Mouse (Mus musculus) brain, embryonic 14.5 days (tissue): ENCODE measurements around the gene Slco1a1. TPM values are rescaled to one million over a fixed set of nuclear protein-coding genes. Genes with fewer than 3 reads are reported as not detected.

Experiments used
- DNase-seq: peaks from one replicate; pipeline ENCODE4 v3.0.0-alpha.2; 2011; ENCODE audit warnings: low read depth
- CTCF ChIP-seq: fragments of 200-500 bp; IDR thresholded peaks from 2 replicates; pipeline ENCODE4 v1.5.1; 2012; ENCODE audit warnings: inconsistent platforms, mild to moderate bottlenecking, moderate library complexity, borderline replicate concordance; ENCODE audit not compliant: insufficient read depth, insufficient read length; ENCODE audit errors: extremely low read depth
- POLR2A ChIP-seq: fragments of 200-500 bp; IDR thresholded peaks from 2 replicates; pipeline ENCODE4 v1.6.1; 2012; ENCODE audit warnings: mild to moderate bottlenecking, inconsistent platforms, borderline replicate concordance; ENCODE audit not compliant: poor library complexity, insufficient read depth, insufficient read length, severe bottlenecking; ENCODE audit errors: extremely low read depth
- polyA plus RNA-seq: library from polyadenylated mRNA; depleted of rRNA; stranded (reverse); fragments of >200 nt; gene quantifications from 2 replicates; pipeline ENCODE4 v1.2.3, GENCODE M21; 2012; rRNA removed

Slco1a1 gene
- polyA plus RNA-seq, 1 experiment = not detected

DNA sequence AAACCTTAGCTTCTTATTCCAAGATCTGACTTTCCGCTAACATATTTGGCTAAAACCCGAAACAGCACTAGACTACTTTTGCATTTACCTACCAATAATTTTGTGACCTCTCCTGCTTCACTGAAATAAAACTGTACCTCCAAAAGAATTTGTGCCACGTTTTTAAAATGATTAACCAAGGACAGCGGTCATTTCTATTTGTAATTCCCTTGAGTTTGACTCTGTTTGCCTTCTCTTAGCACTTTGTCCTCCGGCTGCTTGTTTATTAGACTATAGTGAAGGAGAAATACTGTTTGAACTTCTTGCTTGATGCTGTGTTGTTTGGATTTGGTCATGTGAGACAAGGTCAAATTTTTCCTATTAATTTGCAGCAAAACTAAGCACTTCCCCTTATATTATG lies 78.0 kb downstream of the Slco1a1 start:
- DNase-seq = no peak
- TF ChIP-seq CTCF (no peak), POLR2A (no peak)

DNA sequence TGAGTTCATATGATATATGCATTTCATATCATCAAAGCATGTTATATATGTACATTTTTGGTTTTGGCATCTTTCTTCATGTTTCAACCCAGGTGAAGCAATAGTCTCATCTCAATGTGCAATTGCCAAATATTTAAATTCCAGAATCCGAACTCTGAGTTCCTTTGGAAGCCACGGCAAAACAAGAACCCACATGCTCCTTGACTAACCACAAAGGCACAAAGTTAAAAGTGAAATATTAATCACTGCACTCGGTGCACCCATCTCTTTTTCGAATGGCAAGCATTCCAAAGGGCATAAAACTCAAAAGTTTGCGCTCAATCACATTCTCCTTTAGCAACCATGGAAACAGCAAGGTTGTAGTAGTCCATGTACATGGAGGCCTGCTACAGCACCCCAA lies 80.7 kb downstream of the Slco1a1 start:
- DNase-seq = no peak
- TF ChIP-seq CTCF (no peak), POLR2A (no peak)

DNA sequence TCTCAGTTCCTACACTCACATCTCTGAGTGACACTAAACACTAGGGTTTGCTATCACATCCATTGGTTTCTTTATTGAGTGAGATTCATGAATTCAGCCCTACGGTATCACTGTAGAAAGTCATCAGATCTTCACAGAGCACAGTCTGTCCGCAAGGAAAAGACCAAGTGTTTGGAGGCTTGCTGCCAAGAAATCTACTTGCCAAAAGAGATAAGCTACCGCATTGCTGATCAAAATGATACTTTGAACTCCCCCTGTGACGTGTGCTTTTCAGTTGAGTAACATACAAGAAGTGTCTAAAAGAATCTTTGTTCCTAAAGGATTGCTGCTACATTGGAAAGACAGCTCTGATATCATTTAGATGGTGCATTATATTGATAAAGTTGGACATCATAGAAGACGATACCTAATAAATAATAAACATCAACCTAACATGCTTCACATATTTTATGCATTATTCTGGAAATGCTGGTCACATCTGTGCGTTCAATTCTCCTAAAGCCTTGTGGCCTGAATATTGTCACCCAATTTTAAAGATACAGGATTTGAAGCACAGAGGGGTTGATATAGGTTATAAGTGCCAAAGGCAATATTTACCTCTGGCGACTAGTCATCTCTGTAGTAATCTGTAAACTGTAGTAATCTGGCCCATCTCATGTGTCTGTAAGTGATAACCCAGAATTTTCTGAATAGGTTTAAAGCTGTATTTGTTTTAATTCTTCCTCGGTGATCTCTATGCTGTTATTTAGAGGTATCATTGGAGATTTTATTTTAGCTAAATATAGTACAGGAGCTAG lies 88.8 kb downstream of the Slco1a1 start:
- DNase-seq = no peak
- no peak for TF ChIP-seq POLR2A
- TF ChIP-seq CTCF = no peak

Other genes with a start within 250 kb of the Slco1a1 start
- not detected in 2 replicates for gene Gm5724, start 173.2 kb downstream of the Slco1a1 start, polyA plus RNA-seq
- 1.1 and 2.0 TPM in 2 replicates for gene Slco1a4, start 90.8 kb downstream of the Slco1a1 start, polyA plus RNA-seq
- 0.11 TPM in 1 of 2 replicates, not detected in the other for gene Gm6614, start 64.5 kb upstream of the Slco1a1 start, polyA plus RNA-seq